Mouse (Mus musculus) lung, postnatal 0 days (tissue): ENCODE measurements around the gene Gatad2a.

Experiments used
- CTCF ChIP-seq: IDR thresholded peaks from 2 replicates; pipeline ENCODE4 v1.5.1; 2016; ENCODE audit warnings: antibody characterized with exemption, mild to moderate bottlenecking
- EP300 ChIP-seq: IDR thresholded peaks from 2 replicates; pipeline ENCODE4 v1.6.1; 2016; ENCODE audit warnings: antibody characterized with exemption, mild to moderate bottlenecking, control low read depth

DNA sequence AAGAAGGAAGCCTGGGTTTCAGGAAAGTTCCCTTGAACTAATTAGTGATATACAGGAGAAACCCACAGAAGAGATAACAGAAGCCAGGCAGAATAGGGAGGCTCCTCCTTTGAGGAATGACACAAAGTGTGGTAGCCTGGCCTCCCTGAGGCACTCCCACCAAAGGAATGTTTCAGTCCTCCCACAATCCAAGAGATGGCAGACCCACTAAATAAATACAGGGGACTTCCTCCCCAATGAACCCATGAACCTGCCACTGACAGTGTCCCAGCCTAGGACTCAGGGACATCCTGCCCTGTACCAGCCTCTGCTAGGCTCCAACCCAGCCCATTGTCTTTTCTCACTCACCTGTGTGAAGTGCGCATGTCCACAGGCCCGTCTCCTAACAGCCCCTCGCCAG, 60.8 kb downstream of the Gatad2a start:
- TF ChIP-seq CTCF (no peak), EP300 (no peak)
